Mouse (Mus musculus) heart, postnatal 14 days (tissue): ENCODE results near the gene Vmn1r210. TPM values are rescaled to one million over a fixed set of nuclear protein-coding genes. Genes with fewer than 3 reads are reported as not detected.
"Not testable (repeated sequence)": the region's sequence is repeated elsewhere in the genome, so short reads cannot be mapped to it uniquely, and the experiment has no call there.

Experiments
- DNase-seq, 2 experiments: peaks; one replicate each; pipeline ENCODE4 v3.0.0; 2021 to 2022
- intact Hi-C: fragments of 180-260 bp; cut with DNase I; formaldehyde crosslinking; loops from one replicate; pipeline ENCODE4 v1.15.1; 2025
- long read RNA-seq, 2 experiments: library from polyadenylated mRNA; stranded (forward); transcript quantifications; one replicate each; pipeline ENCODE4 v2.0.0; 2021
- total RNA-seq, 2 experiments: library from RNA; stranded (reverse); gene quantifications; 2 replicates each; pipeline ENCODE4 v1.2.3; 2021

Gene Vmn1r210
- not detected for total RNA-seq
- long read RNA-seq, experiment 1: 0 reads
- long read RNA-seq, experiment 2: 0 reads

- no peak for DNase-seq
- intact Hi-C loops: no loop called here
Measured at GRCm38 (mm10) chr13:22831248-22831647, at the start of gene Vmn1r210. Vmn1r210 (minus strand) TSS chr13:22831348.

- intact Hi-C loops: no loop called here
Measured at GRCm38 (mm10) chr13:22879257-22879656, 48.1 kb upstream of the Vmn1r210 start.

GRCm38 (mm10) chr13:22857461-22857860 lies 26.3 kb upstream of the Vmn1r210 start, which contains the start of gene Vmn1r211:
Vmn1r211 (minus strand) TSS chr13:22857561.
- intact Hi-C loops: no loop called here
- no peak for DNase-seq

More at GRCm38 (mm10) chr13:22879257-22879656, 48.1 kb upstream of the Vmn1r210 start:
- no peak for DNase-seq

- DNase-seq: no peak
- intact Hi-C loops: no loop called here
Measured at GRCm38 (mm10) chr13:22854760-22855159, 23.6 kb upstream of the Vmn1r210 start.

GRCm38 (mm10) chr13:22846798-22847197 lies 15.7 kb upstream of the Vmn1r210 start:
- intact Hi-C loops: no loop called here
- DNase-seq: no peak

GRCm38 (mm10) chr13:22844304-22844703 lies 13.2 kb upstream of the Vmn1r210 start:
- DNase-seq, intact Hi-C loops: not testable (repeated sequence)

GRCm38 (mm10) chr13:22829395-22829794 lies 1.8 kb downstream of the Vmn1r210 start:
- DNase-seq, intact Hi-C loops: not testable (repeated sequence)

- DNase-seq, intact Hi-C loops: not testable (repeated sequence)
Measured at GRCm38 (mm10) chr13:22821601-22822000, 9.5 kb downstream of the Vmn1r210 start.

- intact Hi-C loops, DNase-seq: not testable (repeated sequence)
Measured at GRCm38 (mm10) chr13:22809582-22809981, 21.6 kb downstream of the Vmn1r210 start, which contains the start of gene Vmn1r209. Vmn1r209 (minus strand) TSS chr13:22809682.

GRCm38 (mm10) chr13:22788096-22788495 lies 43.1 kb downstream of the Vmn1r210 start:
- intact Hi-C loops, DNase-seq: not testable (repeated sequence)

- DNase-seq, intact Hi-C loops: not testable (repeated sequence)
Measured at GRCm38 (mm10) chr13:22784159-22784558, 47.0 kb downstream of the Vmn1r210 start.

- DNase-seq, intact Hi-C loops: not testable (repeated sequence)
Measured at GRCm38 (mm10) chr13:22777300-22777699, 53.8 kb downstream of the Vmn1r210 start, which contains the start of gene Vmn1r208. Vmn1r208 (minus strand) TSS chr13:22777400.

Other genes with a start within 250 kb of the Vmn1r210 start
- gene Vmn1r205, start 238.3 kb downstream of the Vmn1r210 start, total RNA-seq: not detected
- gene Vmn1r206, start 207.1 kb downstream of the Vmn1r210 start, total RNA-seq: not detected
- not detected for gene Vmn1r207-ps, start 101.7 kb downstream of the Vmn1r210 start, total RNA-seq
- not detected for gene Vmn1r208, start 53.9 kb downstream of the Vmn1r210 start, total RNA-seq
- gene Vmn1r209, start 21.7 kb downstream of the Vmn1r210 start, total RNA-seq: not detected
- not detected for gene Vmn1r211, start 26.2 kb upstream of the Vmn1r210 start, total RNA-seq
- not detected for gene Vmn1r212, start 52.9 kb upstream of the Vmn1r210 start, total RNA-seq
- not detected for gene Vmn1r213, start 176.3 kb upstream of the Vmn1r210 start, total RNA-seq
- not detected for gene Vmn1r214, start 199.1 kb upstream of the Vmn1r210 start, total RNA-seq
- gene Vmn1r215, start 236.7 kb upstream of the Vmn1r210 start, total RNA-seq: not detected